Mouse (Mus musculus) layer of hippocampus, adult 11-12 months (tissue): Measurements from ENCODE around the gene Insl5.
A peak's percentile ranks its signal among the peaks of the same experiment; 100 is the strongest.

Experiments
- DNase-seq: peaks from one replicate; pipeline ENCODE4 v3.0.0; 2022; ENCODE audit warnings: low spot score

Insl5 gene

GRCm38 (mm10) chr4:102990016-102990415 is 36.6 kb downstream of the Insl5 start:
- DNase-seq, result no peak

GRCm38 (mm10) chr4:102989391-102989790 is 37.3 kb downstream of the Insl5 start:
- DNase-seq, result no peak

- DNase-seq, result no peak
Measured at GRCm38 (mm10) chr4:102988526-102988925, 38.1 kb downstream of the Insl5 start.

- no peak for DNase-seq
Measured at GRCm38 (mm10) chr4:102987756-102988155, 38.9 kb downstream of the Insl5 start.

- no peak for DNase-seq
Measured at GRCm38 (mm10) chr4:102987325-102987724, 39.3 kb downstream of the Insl5 start.

GRCm38 (mm10) chr4:102986917-102987316 is 39.7 kb downstream of the Insl5 start:
- peak; percentile 71 for DNase-seq

- no peak for DNase-seq
Measured at GRCm38 (mm10) chr4:102986173-102986572, 40.5 kb downstream of the Insl5 start.

GRCm38 (mm10) chr4:102981709-102982108 is 44.9 kb downstream of the Insl5 start:
- no peak for DNase-seq

GRCm38 (mm10) chr4:102979385-102979784 is 47.3 kb downstream of the Insl5 start:
- no peak for DNase-seq

- peak; percentile 11 for DNase-seq
Measured at GRCm38 (mm10) chr4:102978440-102978839, 48.2 kb downstream of the Insl5 start, which contains the start of gene Tctex1d1. TSS of gene Tctex1d1 (plus strand) at chr4:102978606.

GRCm38 (mm10) chr4:102977778-102978321 is 48.8 kb downstream of the Insl5 start:
- no peak for DNase-seq

GRCm38 (mm10) chr4:102976290-102977275 is 50.1 kb downstream of the Insl5 start:
- DNase-seq, result no peak

- DNase-seq, result no peak
Measured at GRCm38 (mm10) chr4:102974172-102974571, 52.5 kb downstream of the Insl5 start.

GRCm38 (mm10) chr4:102972071-102972470 is 54.6 kb downstream of the Insl5 start:
- DNase-seq, result no peak

- no peak for DNase-seq
Measured at GRCm38 (mm10) chr4:102971159-102971558, 55.5 kb downstream of the Insl5 start.

- no peak for DNase-seq
Measured at GRCm38 (mm10) chr4:102969599-102969998, 57.0 kb downstream of the Insl5 start.
